Mouse (Mus musculus) stomach, embryonic 15.5 days (tissue): ENCODE measurements at regions not wholly inside any gene's neighbourhood (a gene's known extent, or its start where the extent isn't known, plus 50 kb on each side); places are given as distances from the start of the nearest gene placed in this dataset.

Source experiments
- ATAC-seq: fragments of 200-750 bp; cut with Nextera tagmentation; 2 replicates; pipeline ENCODE4 v1.8.0; 2017; ENCODE audit warnings: low read depth, moderate number of reproducible peaks, moderate TSS enrichment; ENCODE audit not compliant: insufficient read depth, low FRiP score
- H3K27ac ChIP-seq: fragments of 300-500 bp; sonication (generic); 2 replicates; pipeline ENCODE4 v1.5.1; 2015; ENCODE audit warnings: mild to moderate bottlenecking, inconsistent platforms
- H3K27me3 ChIP-seq: fragments of 300-500 bp; sonication (generic); replicated peaks from 2 replicates; pipeline ENCODE4 v1.6.1; 2015; ENCODE audit warnings: inconsistent platforms
- H3K36me3 ChIP-seq: fragments of 300-500 bp; sonication (generic); 2 replicates; pipeline ENCODE4 v1.6.1; 2015; ENCODE audit warnings: inconsistent platforms
- H3K4me1 ChIP-seq: fragments of 300-500 bp; sonication (generic); 2 replicates; pipeline ENCODE4 v1.6.1; 2015; ENCODE audit warnings: inconsistent platforms
- H3K4me2 ChIP-seq: fragments of 300-500 bp; sonication (generic); 2 replicates; pipeline ENCODE4 v1.6.1; 2015; ENCODE audit warnings: mild to moderate bottlenecking, inconsistent platforms
- H3K4me3 ChIP-seq: fragments of 300-500 bp; sonication (generic); replicated peaks from 2 replicates; pipeline ENCODE4 v1.5.1; 2015; ENCODE audit warnings: inconsistent platforms
- H3K9ac ChIP-seq: fragments of 300-500 bp; sonication (generic); 2 replicates; pipeline ENCODE4 v1.6.1; 2015; ENCODE audit warnings: inconsistent platforms
- H3K9me3 ChIP-seq: fragments of 300-500 bp; sonication (generic); 2 replicates; pipeline ENCODE4 v1.6.1; 2016; ENCODE audit warnings: inconsistent platforms
- WGBS: fragments of 180-500 bp; shearing (Covaris S2); methylation state at CpG from one replicate; pipeline ENCODE4 v1.1.7; 2015; 5-methylcytosine and 5-hydroxymethylcytosine counted together

- no peak overlapping the region for H3K4me2 ChIP-seq
- H3K4me3 ChIP-seq: no peak overlapping the region
- ATAC-seq: no peak
- no peaks in the 10 kb centered on the region for H3K9me3 ChIP-seq
- H3K9ac ChIP-seq: no peak overlapping the region
- H3K27ac ChIP-seq: no peak overlapping the region
- 85% methylated on average over 3 of the region's 3 CpGs for WGBS
- H3K36me3 ChIP-seq: no peaks in the 10 kb centered on the region
- no peaks in the 10 kb centered on the region for H3K4me1 ChIP-seq
- no peaks in the 10 kb centered on the region for H3K27me3 ChIP-seq
Measured at GRCm38 (mm10) chr2:138046918-138047317, 209.4 kb upstream of the Btbd3 start.

- Histone ChIP-seq H3K9me3 (no peaks in the 10 kb centered on the region), H3K4me2 (no peak overlapping the region)
Measured at GRCm38 (mm10) chr2:138045933-138046642, 210.3 kb upstream of the Btbd3 start.

GRCm38 (mm10) chr2:138040706-138041105 is 215.7 kb upstream of the Btbd3 start:
- Histone ChIP-seq H3K4me2 (no peak overlapping the region), H3K36me3 (no peaks in the 10 kb centered on the region), H3K4me3 (no peak overlapping the region), H3K27me3 (no peaks in the 10 kb centered on the region), H3K27ac (peak overlapping the region; percentile 44; the same call in 1 of the 2 replicates), H3K9ac (no peak overlapping the region), H3K9me3 (no peaks in the 10 kb centered on the region), H3K4me1 (no peaks in the 10 kb centered on the region)
- 55% methylated on average over 6 of the region's 6 CpGs for WGBS
- no peak for ATAC-seq

More at GRCm38 (mm10) chr2:138045933-138046642, 210.3 kb upstream of the Btbd3 start:
- H3K27me3 ChIP-seq: no peaks in the 10 kb centered on the region
- ATAC-seq: no peak
- H3K4me1 ChIP-seq: no peaks in the 10 kb centered on the region
- H3K27ac ChIP-seq: no peak overlapping the region
- no peaks in the 10 kb centered on the region for H3K36me3 ChIP-seq
- H3K4me3 ChIP-seq: no peak overlapping the region
- no peak overlapping the region for H3K9ac ChIP-seq
- 27% methylated on average over 5 of the region's 5 CpGs for WGBS

GRCm38 (mm10) chr2:138040302-138040701 is 216.1 kb upstream of the Btbd3 start:
- WGBS: 49% methylated on average over 5 of the region's 5 CpGs
- H3K27ac ChIP-seq: peak overlapping the region; percentile 44; the same call in 1 of the 2 replicates
- no peak overlapping the region for H3K4me2 ChIP-seq
- no peaks in the 10 kb centered on the region for H3K9me3 ChIP-seq
- no peak for ATAC-seq
- no peaks in the 10 kb centered on the region for H3K36me3 ChIP-seq
- H3K27me3 ChIP-seq: no peaks in the 10 kb centered on the region
- H3K4me1 ChIP-seq: no peaks in the 10 kb centered on the region
- no peak overlapping the region for H3K9ac ChIP-seq
- H3K4me3 ChIP-seq: no peak overlapping the region

GRCm38 (mm10) chr2:138034123-138034736 is 222.1 kb upstream of the Btbd3 start:
- 88% methylated on average over 8 of the region's 8 CpGs for WGBS
- Histone ChIP-seq H3K9ac (no peak overlapping the region), H3K9me3 (no peaks in the 10 kb centered on the region), H3K4me1 (no peaks in the 10 kb centered on the region), H3K4me3 (no peak overlapping the region), H3K27ac (no peak overlapping the region), H3K36me3 (no peaks in the 10 kb centered on the region), H3K27me3 (no peaks in the 10 kb centered on the region), H3K4me2 (no peak overlapping the region)
- no peak for ATAC-seq

GRCm38 (mm10) chr2:138033379-138034122 is 222.8 kb upstream of the Btbd3 start:
- H3K36me3 ChIP-seq: no peaks in the 10 kb centered on the region
- ATAC-seq: no peak
- H3K9me3 ChIP-seq: no peaks in the 10 kb centered on the region
- H3K4me3 ChIP-seq: no peak overlapping the region
- H3K27me3 ChIP-seq: no peaks in the 10 kb centered on the region
- no peak overlapping the region for H3K9ac ChIP-seq
- no peaks in the 10 kb centered on the region for H3K4me1 ChIP-seq
- 29% methylated on average over 11 of the region's 11 CpGs for WGBS
- H3K27ac ChIP-seq: no peak overlapping the region
- H3K4me2 ChIP-seq: no peak overlapping the region

- H3K4me2 ChIP-seq: no peak overlapping the region
- ATAC-seq: no peak
- no peaks in the 10 kb centered on the region for H3K9me3 ChIP-seq
- H3K4me1 ChIP-seq: no peaks in the 10 kb centered on the region
- no peaks in the 10 kb centered on the region for H3K27me3 ChIP-seq
- 84% methylated on average over 1 of the region's 1 CpGs for WGBS
- no peak overlapping the region for H3K4me3 ChIP-seq
- no peak overlapping the region for H3K9ac ChIP-seq
- no peaks in the 10 kb centered on the region for H3K36me3 ChIP-seq
- H3K27ac ChIP-seq: no peak overlapping the region
Measured at GRCm38 (mm10) chr2:138027411-138027810, 229.0 kb upstream of the Btbd3 start.

- H3K4me3 ChIP-seq: no peak overlapping the region
- ATAC-seq: no peak
- H3K36me3 ChIP-seq: no peaks in the 10 kb centered on the region
- no peaks in the 10 kb centered on the region for H3K4me1 ChIP-seq
- no peak overlapping the region for H3K4me2 ChIP-seq
- no peaks in the 10 kb centered on the region for H3K27me3 ChIP-seq
- H3K9ac ChIP-seq: no peak overlapping the region
- 76% methylated on average over 2 of the region's 2 CpGs for WGBS
- H3K9me3 ChIP-seq: no peaks in the 10 kb centered on the region
- no peak overlapping the region for H3K27ac ChIP-seq
Measured at GRCm38 (mm10) chr2:138023558-138023957, 232.8 kb upstream of the Btbd3 start.

GRCm38 (mm10) chr2:137981766-137982165 is 274.6 kb upstream of the Btbd3 start:
- no peak overlapping the region for H3K4me2 ChIP-seq
- H3K9me3 ChIP-seq: no peaks in the 10 kb centered on the region
- no peak overlapping the region for H3K9ac ChIP-seq
- ATAC-seq: no peak
- no peaks in the 10 kb centered on the region for H3K36me3 ChIP-seq
- H3K27me3 ChIP-seq: no peaks in the 10 kb centered on the region
- 44% methylated on average over 3 of the region's 3 CpGs for WGBS
- no peaks in the 10 kb centered on the region for H3K4me1 ChIP-seq
- no peak overlapping the region for H3K27ac ChIP-seq
- no peak overlapping the region for H3K4me3 ChIP-seq

- 52% methylated on average over 4 of the region's 4 CpGs for WGBS
- Histone ChIP-seq H3K9ac (no peak overlapping the region), H3K4me1 (no peaks in the 10 kb centered on the region), H3K27me3 (no peaks in the 10 kb centered on the region), H3K4me3 (no peak overlapping the region), H3K4me2 (no peak overlapping the region), H3K9me3 (no peaks in the 10 kb centered on the region), H3K27ac (no peak overlapping the region), H3K36me3 (no peaks in the 10 kb centered on the region)
- no peak for ATAC-seq
Measured at GRCm38 (mm10) chr2:137977767-137978166, 278.6 kb upstream of the Btbd3 start.

GRCm38 (mm10) chr2:137974651-137975050 is 281.7 kb upstream of the Btbd3 start:
- Histone ChIP-seq H3K4me3 (no peak overlapping the region), H3K36me3 (no peaks in the 10 kb centered on the region), H3K9me3 (no peaks in the 10 kb centered on the region), H3K27ac (no peak overlapping the region), H3K9ac (no peak overlapping the region), H3K27me3 (no peaks in the 10 kb centered on the region), H3K4me1 (no peaks in the 10 kb centered on the region), H3K4me2 (no peak overlapping the region)
- no peak for ATAC-seq
- 69% methylated on average over 3 of the region's 3 CpGs for WGBS

GRCm38 (mm10) chr2:137969156-137969555 is 287.2 kb upstream of the Btbd3 start:
- Histone ChIP-seq H3K4me1 (no peaks in the 10 kb centered on the region), H3K36me3 (no peaks in the 10 kb centered on the region), H3K4me3 (no peak overlapping the region), H3K4me2 (no peak overlapping the region), H3K27ac (no peak overlapping the region), H3K9me3 (no peaks in the 10 kb centered on the region), H3K9ac (no peak overlapping the region), H3K27me3 (no peaks in the 10 kb centered on the region)
- no peak for ATAC-seq
- WGBS: 60% methylated on average over 4 of the region's 4 CpGs
